Mouse (Mus musculus) skeletal muscle tissue, postnatal 0 days (tissue): ENCODE data around the gene Ascc3. TPM values are rescaled to one million over a fixed set of nuclear protein-coding genes. Genes with fewer than 3 reads are reported as not detected.

Experiments
- polyA plus RNA-seq: library from polyadenylated mRNA; unstranded; fragments of >200 nt; fragmentation: Nextera tagmentation; extraction: Ambion mirVana; gene quantifications from 2 replicates; pipeline ENCODE4 v1.2.1, GENCODE M21; 2015

The Ascc3 gene
- 7.7 and 8.4 TPM in 2 replicates for polyA plus RNA-seq

GRCm38 (mm10) chr10:50592355-50593293 lies at the start of gene Ascc3:
Ascc3 (plus strand) TSS chr10:50592669.

GRCm38 (mm10) chr10:50894170-50894991 lies 301.9 kb downstream of the Ascc3 start, which contains the start of gene Sim1:
Sim1 (plus strand) TSS chr10:50894754.

